ENCODE assay signal across 8 mouse cellular contexts in genomic region chr11:89100826-89101321, GRCm38 (mm10). TPM values are rescaled to one million over a fixed set of nuclear protein-coding genes. Genes with fewer than 3 reads are reported as not detected.
DNase-seq lines count a peak whose midpoint lies in the region; ATAC-seq and TF ChIP-seq lines count a peak whose summit lies in the region.

No protein-coding gene starts in this region.

- peak; percentile 16; the same call in 1 of the 2 replicates for ATAC-seq in embryonic facial prominence, embryonic 15.5 days (ENCODE audit: insufficient number of reproducible peaks, low FRiP score, low TSS enrichment, low read depth)
- ATAC-seq in limb, embryonic 14.5 days (ENCODE audit: low FRiP score, low read depth) = no peak
- no peak for ATAC-seq in midbrain, embryonic 14.5 days (ENCODE audit: low FRiP score, low TSS enrichment)

- H3K27ac ChIP-seq in embryonic facial prominence, embryonic 15.5 days (replicated peaks) = peak overlapping the region; percentile 29
- peak overlapping the region; percentile 56; the same call in 1 of the 2 replicates for H3K27ac ChIP-seq in heart, embryonic 10.5 days
- H3K27ac ChIP-seq in limb, embryonic 14.5 days (replicated peaks; ENCODE audit: low read depth, low read length) = no peak overlapping the region
- H3K27ac ChIP-seq in midbrain, embryonic 14.5 days (replicated peaks; ENCODE audit: low read depth, low read length) = peak overlapping the region; percentile 49; the same call in 1 of the 2 replicates

- peak overlapping the region; percentile 61 for H3K4me2 ChIP-seq in embryonic facial prominence, embryonic 15.5 days (replicated peaks)
- peak overlapping the region; percentile 40 for H3K4me2 ChIP-seq in limb, embryonic 14.5 days (replicated peaks; ENCODE audit: low read depth, low read length, severe bottlenecking)
- H3K4me2 ChIP-seq in midbrain, embryonic 14.5 days (ENCODE audit: low read length) = peak overlapping the region; percentile 50

- H3K9me3 ChIP-seq in embryonic facial prominence, embryonic 15.5 days (replicated peaks) = no peaks in the 10 kb centered on the region
- H3K9me3 ChIP-seq in heart, embryonic 10.5 days = no peaks in the 10 kb centered on the region
- no peaks in the 10 kb centered on the region for H3K9me3 ChIP-seq in limb, embryonic 14.5 days (ENCODE audit: control insufficient read depth, low read length)
- H3K9me3 ChIP-seq in midbrain, embryonic 14.5 days (ENCODE audit: control insufficient read depth, low read length) = no peaks in the 10 kb centered on the region

- peak overlapping the region; percentile 40 for H3K4me3 ChIP-seq in embryonic facial prominence, embryonic 15.5 days (replicated peaks)
- peak overlapping the region; percentile 56 for H3K4me3 ChIP-seq in heart, embryonic 10.5 days
- H3K4me3 ChIP-seq in limb, embryonic 14.5 days (replicated peaks; ENCODE audit: low read length) = peak overlapping the region; percentile 22
- H3K4me3 ChIP-seq in midbrain, embryonic 14.5 days (replicated peaks; ENCODE audit: low read depth, low read length) = peak overlapping the region; percentile 17

- no peaks in the 10 kb centered on the region for H3K27me3 ChIP-seq in embryonic facial prominence, embryonic 15.5 days
- no peaks in the 10 kb centered on the region for H3K27me3 ChIP-seq in heart, embryonic 10.5 days (ENCODE audit: insufficient read depth, poor library complexity, severe bottlenecking)
- no peaks in the 10 kb centered on the region for H3K27me3 ChIP-seq in limb, embryonic 14.5 days (ENCODE audit: control insufficient read depth, insufficient read depth, low read length)
- H3K27me3 ChIP-seq in midbrain, embryonic 14.5 days (ENCODE audit: control insufficient read depth, insufficient read depth, low read length) = no peaks in the 10 kb centered on the region

- no peaks in the 10 kb centered on the region for H3K36me3 ChIP-seq in embryonic facial prominence, embryonic 15.5 days
- H3K36me3 ChIP-seq in heart, embryonic 10.5 days = no peaks in the 10 kb centered on the region
- no peaks in the 10 kb centered on the region for H3K36me3 ChIP-seq in limb, embryonic 14.5 days (ENCODE audit: control insufficient read depth, insufficient read depth, low read length)
- no peaks in the 10 kb centered on the region for H3K36me3 ChIP-seq in midbrain, embryonic 14.5 days (ENCODE audit: control insufficient read depth, insufficient read depth, low read length)

- H3K9ac ChIP-seq in embryonic facial prominence, embryonic 15.5 days = peak overlapping the region; percentile 21
- H3K9ac ChIP-seq in limb, embryonic 14.5 days (ENCODE audit: low read depth, low read length, severe bottlenecking) = peak overlapping the region; percentile 5; the same call in 1 of the 2 replicates
- peak overlapping the region; percentile 36; the same call in 1 of the 2 replicates for H3K9ac ChIP-seq in midbrain, embryonic 14.5 days (replicated peaks; ENCODE audit: low read length)

- peak; percentile 8 for DNase-seq in urinary bladder, postnatal 25 days (ENCODE audit: low spot score)
- DNase-seq in urinary bladder, adult 2 months (ENCODE audit: low spot score) = no peak
- no peak for DNase-seq in heart, embryonic 10.5 days (ENCODE audit: low spot score)
- peak; percentile 64 for DNase-seq in kidney, adult 9 months
- DNase-seq in limb, embryonic 14.5 days (ENCODE audit: low spot score) = peak; percentile 26
- peak; percentile 56 for DNase-seq in midbrain, embryonic 14.5 days
- no peak for DNase-seq in spleen, adult 18-20 months

- peaks cover 12% of the 10 kb centered on the region; the same call in 1 of the 2 replicates for H3K4me1 ChIP-seq in embryonic facial prominence, embryonic 15.5 days
- H3K4me1 ChIP-seq in heart, embryonic 10.5 days = peaks cover 15% of the 10 kb centered on the region
- no peaks in the 10 kb centered on the region for H3K4me1 ChIP-seq in limb, embryonic 14.5 days (ENCODE audit: control insufficient read depth, insufficient read depth, low read length)
- no peaks in the 10 kb centered on the region; the same call in 1 of the 2 replicates for H3K4me1 ChIP-seq in midbrain, embryonic 14.5 days (ENCODE audit: control insufficient read depth, insufficient read depth, low read length)

- TF ChIP-seq POLR2A in limb, embryonic 14.5 days (IDR thresholded peaks at IDR 0.05; ENCODE audit: borderline replicate concordance, extremely low read depth, insufficient read depth, insufficient read length) = no peak

- 11% methylated on average over 17 of the region's 17 CpGs for WGBS in embryonic facial prominence, embryonic 15.5 days
- WGBS in heart, embryonic 10.5 days = 20% methylated on average over 17 of the region's 17 CpGs
- 25% methylated on average over 17 of the region's 17 CpGs for WGBS in limb, embryonic 14.5 days
- 27% methylated on average over 17 of the region's 17 CpGs for WGBS in midbrain, embryonic 14.5 days

RNA-seq across cellular contexts. Expression of gene Gm525, which starts 27.2 kb away (rescaled TPM):
- 0.18 and 0.72 TPM in 2 replicates for polyA plus RNA-seq in urinary bladder, adult 2 months (2012; rRNA removed)
- 2.0 and 2.6 TPM in 2 replicates for polyA plus RNA-seq in embryonic facial prominence, embryonic 15.5 days (2015; fragmentation: Nextera tagmentation; extraction: Ambion mirVana)
- polyA plus RNA-seq in heart, embryonic 10.5 days (2016; fragmentation: Nextera tagmentation; extraction: Ambion mirVana) = not detected in 2 replicates
- polyA plus RNA-seq in limb, embryonic 14.5 days (2012; rRNA removed) = 2.3 and 3.1 TPM in 2 replicates
- 1.8 and 2.1 TPM in 2 replicates for polyA plus RNA-seq in limb, embryonic 14.5 days (2014; fragmentation: Nextera tagmentation; extraction: Ambion mirVana)
- polyA plus RNA-seq in midbrain, embryonic 14.5 days (2014; fragmentation: Nextera tagmentation; extraction: Ambion mirVana) = not detected in 2 replicates

RNA-seq across cellular contexts. Expression of gene Dgke, which starts 34.2 kb away (rescaled TPM):
- polyA plus RNA-seq in urinary bladder, adult 2 months (2012; rRNA removed) = 5.7 and 6.4 TPM in 2 replicates
- polyA plus RNA-seq in embryonic facial prominence, embryonic 15.5 days (2015; fragmentation: Nextera tagmentation; extraction: Ambion mirVana) = 3.8 and 4.0 TPM in 2 replicates
- polyA plus RNA-seq in heart, embryonic 10.5 days (2016; fragmentation: Nextera tagmentation; extraction: Ambion mirVana) = 5.3 and 8.1 TPM in 2 replicates
- polyA plus RNA-seq in limb, embryonic 14.5 days (2012; rRNA removed) = 6.2 and 7.0 TPM in 2 replicates
- polyA plus RNA-seq in limb, embryonic 14.5 days (2014; fragmentation: Nextera tagmentation; extraction: Ambion mirVana) = 3.3 and 3.6 TPM in 2 replicates
- polyA plus RNA-seq in midbrain, embryonic 14.5 days (2014; fragmentation: Nextera tagmentation; extraction: Ambion mirVana) = 15.3 and 16.2 TPM in 2 replicates

Comparison
In these comparisons a context has a peak if more than half of its experiments do, and no peak if none do; other contexts are left out.
1. DNase-seq: peak in urinary bladder, postnatal 25 days (single experiment), kidney, adult 9 months (single experiment), limb, embryonic 14.5 days (single experiment) and midbrain, embryonic 14.5 days (single experiment); none in urinary bladder, adult 2 months (single experiment), heart, embryonic 10.5 days (single experiment) and spleen, adult 18-20 months (0 of 2).
2. Peak in every context shown above with its lines, with median percentiles within 50 percentile points of each other: H3K4me2 ChIP-seq, H3K4me3 ChIP-seq and H3K9ac ChIP-seq.